Mouse (Mus musculus) hematopoietic stem cell, adult 5-6 weeks (primary cell): ENCODE results near the gene Sox1. TPM values are rescaled to one million over a fixed set of nuclear protein-coding genes. Genes with fewer than 3 reads are reported as not detected.
A peak's percentile ranks its signal among the peaks of the same experiment; 100 is the strongest.

Experiments used
- ATAC-seq, 2 experiments: fragments of 125-278 bp in 1 of 2; replicated peaks in 1 of 2; 2 replicates each; pipeline ENCODE4 v1.8.0; 2016 to 2017; ENCODE audit warnings: inconsistent platforms in 2 of 2, mild to moderate bottlenecking in 2 of 2, moderate number of reproducible peaks in 2 of 2, low read depth in 1 of 2, moderate TSS enrichment in 1 of 2; ENCODE audit not compliant: low FRiP score in 2 of 2, poor library complexity in 2 of 2, severe bottlenecking in 2 of 2, insufficient read depth in 1 of 2, low TSS enrichment in 1 of 2
- total RNA-seq: library from RNA; stranded (forward); fragments of 172-1452, 232-1000 nt; gene quantifications from 2 replicates; pipeline ENCODE4 v1.2.3, GENCODE M21; 2017

Gene Sox1
- not detected in 2 replicates for total RNA-seq

DNA sequence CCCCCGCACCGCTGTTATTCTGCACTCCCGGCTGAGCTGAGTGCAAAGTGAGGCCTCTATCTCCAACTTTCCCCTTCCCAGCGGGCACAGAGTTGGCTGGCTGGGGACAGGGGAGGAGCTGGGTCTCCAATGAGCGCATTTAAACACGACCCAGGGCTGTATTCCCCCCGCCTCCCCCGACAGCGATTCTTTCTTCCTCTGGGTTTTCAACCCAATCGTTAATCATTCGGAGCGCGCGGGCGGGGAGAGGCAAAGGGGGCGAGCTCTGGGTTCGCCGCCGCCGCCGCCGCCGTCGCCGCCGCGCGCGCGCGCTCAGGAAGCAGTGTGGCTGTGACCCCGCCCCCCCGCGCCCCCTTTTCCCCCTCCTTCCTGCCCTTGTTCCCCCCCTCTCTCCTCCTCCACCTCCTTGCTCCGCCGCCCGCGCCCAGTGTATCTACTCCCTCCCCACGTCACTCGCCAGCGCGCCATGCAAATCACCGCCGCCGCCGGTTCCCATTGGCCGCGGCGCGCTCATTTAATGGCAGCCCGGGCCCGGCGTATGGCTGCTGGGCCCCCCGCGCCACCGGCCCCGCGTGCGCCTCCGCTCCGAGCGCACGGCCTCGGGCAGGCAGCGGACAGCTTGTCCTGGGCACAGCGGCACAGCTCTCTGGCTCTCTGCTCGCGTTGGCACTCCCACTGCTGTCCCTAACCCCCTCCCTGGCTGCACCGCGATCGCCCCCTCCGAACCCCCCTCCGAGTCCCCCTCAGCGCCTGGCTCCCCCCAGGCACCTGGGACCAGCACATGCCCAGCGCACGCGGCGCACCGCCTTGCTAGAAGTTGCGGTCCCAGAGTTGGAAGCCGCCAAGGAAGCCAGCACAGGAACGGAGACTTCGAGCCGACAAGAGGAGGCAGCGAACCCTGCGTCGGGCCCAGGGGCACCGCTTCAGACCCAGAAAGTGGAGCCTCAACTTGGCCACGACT is at the start of gene Sox1:
Gene Sox1, plus strand, starts transcription at position 225 of the 961 bp plus-strand sequence.
- ATAC-seq: peak; percentile 29 to 35; a peak in 1 of 4 replicates

- no peak for ATAC-seq
Measured at GRCm38 (mm10) chr8:12345881-12346280, 49.2 kb upstream of the Sox1 start.

- ATAC-seq: no peak
Measured at GRCm38 (mm10) chr8:12346870-12347269, 48.2 kb upstream of the Sox1 start.

DNA sequence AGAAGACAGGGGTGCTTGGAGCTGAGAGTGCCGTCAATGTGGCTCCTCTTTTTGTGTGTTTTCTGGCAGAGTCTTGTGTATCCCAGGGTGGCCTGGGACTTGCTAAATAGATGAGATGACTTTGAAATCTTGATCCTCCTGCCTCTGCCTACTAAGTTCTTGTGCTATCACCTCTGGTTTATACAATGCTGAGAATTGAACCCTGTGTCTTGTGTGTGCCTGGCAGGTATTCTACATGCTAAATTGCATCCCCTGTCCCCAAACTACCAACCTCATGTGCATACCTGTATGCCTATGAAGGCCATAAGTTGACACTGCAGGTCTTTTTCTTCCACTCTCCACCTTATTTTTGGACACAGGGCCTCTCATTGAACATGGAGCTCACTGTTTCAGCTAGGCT is 46.8 kb upstream of the Sox1 start:
- ATAC-seq: no peak

GRCm38 (mm10) chr8:12349591-12349990 is 45.5 kb upstream of the Sox1 start:
- no peak for ATAC-seq

DNA sequence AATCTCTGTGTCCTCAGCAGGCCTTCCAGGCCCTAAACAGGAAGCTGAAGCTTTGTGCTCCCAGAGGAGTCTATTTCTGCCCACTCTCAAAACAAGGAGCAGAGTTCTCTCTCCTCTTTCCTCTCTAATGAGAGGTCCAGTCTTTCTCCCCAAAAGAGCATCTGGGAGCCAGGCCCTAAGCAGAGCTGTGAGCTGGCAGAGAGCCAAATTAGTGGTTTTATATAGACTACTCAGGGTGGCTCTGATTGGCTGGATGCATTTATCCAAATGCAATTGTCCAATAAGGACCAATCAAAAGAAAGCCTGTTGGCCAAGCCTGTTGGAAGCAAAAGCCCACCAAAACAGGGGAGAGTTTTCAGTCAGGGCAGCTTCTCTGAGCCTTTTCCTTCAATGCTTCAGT is 44.0 kb upstream of the Sox1 start:
- no peak for ATAC-seq

- ATAC-seq: no peak
Measured at GRCm38 (mm10) chr8:12354406-12355025, 40.6 kb upstream of the Sox1 start.

DNA sequence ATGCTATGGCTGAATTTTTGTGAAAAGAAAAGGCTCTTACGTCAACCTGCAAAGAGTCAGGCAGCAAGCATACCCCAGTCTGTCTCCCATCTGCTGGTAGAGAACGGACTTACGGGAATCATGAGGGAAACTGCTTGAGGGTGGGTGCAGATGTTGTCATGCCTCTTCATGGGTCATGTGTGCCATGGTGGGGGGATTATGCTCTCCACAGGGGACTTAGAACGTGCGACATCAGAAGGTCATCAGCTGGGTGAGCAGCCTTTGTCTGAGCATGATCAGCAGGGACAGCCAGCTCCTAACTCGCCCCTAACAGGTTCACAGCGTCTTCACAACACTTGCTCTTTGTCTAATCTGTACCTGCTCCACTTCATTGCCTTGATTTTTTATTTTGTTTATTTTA is 26.9 kb upstream of the Sox1 start:
- ATAC-seq: no peak

DNA sequence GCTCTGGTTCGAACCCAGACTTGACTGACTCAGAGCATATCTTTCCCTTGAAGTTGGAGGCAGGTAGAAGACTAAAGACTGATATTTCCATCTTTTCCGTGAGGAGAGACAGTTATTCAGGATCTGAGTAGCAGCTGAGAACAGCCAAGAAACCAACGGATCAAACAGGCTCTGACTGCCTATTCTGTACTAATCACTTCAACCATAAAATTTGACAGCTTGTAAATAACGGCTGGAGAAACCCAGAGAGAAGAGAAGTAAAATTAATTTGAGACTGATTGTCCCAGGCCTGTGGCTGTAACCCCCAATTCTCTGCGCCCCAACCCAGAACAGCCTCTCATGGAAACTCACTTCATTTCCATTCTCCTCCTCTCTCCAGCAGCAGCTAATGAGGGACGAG is 26.2 kb upstream of the Sox1 start:
- no peak for ATAC-seq

GRCm38 (mm10) chr8:12381111-12381510 is 14.0 kb upstream of the Sox1 start:
- no peak for ATAC-seq

- no peak for ATAC-seq
Measured at GRCm38 (mm10) chr8:12382707-12383561, 12.2 kb upstream of the Sox1 start.

- 0 out of 4 replicates have a peak, but pooled peaks of 1 of the 2 experiments have one; percentile 15 for ATAC-seq
Measured at GRCm38 (mm10) chr8:12383979-12384890, 10.9 kb upstream of the Sox1 start.

DNA sequence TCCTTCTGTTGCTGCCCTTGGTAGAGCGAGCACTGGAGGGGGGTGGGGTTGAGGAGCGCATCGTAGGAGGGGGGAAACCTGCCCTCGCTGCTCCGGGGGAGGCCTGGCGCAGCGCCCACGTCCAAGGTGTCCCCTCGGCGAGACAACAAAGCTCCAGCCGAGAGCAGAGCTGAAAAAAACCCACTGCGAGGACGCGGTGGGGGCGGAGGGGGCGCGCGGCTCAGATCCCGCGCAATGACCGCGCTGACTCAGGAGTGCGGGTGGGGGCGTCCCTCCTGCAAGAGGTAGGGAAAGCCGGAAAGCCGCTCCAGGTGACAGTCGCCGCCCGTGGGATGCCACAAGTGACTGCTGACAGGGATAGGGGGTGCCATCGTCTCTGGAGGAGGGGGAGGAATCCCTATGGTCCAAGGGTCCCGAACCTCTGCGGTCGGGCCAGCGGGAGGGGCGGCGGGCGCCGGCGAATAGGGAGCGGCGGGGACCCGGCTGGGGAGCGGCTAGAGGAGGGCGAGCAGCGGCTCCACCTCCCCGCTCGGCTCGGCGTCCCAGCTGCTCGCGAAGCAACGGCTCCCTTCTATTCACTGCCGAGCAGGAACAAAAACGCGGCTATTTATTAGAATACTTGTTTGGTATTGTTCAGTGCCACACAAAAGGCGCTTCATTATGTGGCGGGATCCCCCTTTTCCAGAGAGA is 10.0 kb upstream of the Sox1 start:
- no peak for ATAC-seq

GRCm38 (mm10) chr8:12385686-12386488 is 9.2 kb upstream of the Sox1 start:
- no peak for ATAC-seq

DNA sequence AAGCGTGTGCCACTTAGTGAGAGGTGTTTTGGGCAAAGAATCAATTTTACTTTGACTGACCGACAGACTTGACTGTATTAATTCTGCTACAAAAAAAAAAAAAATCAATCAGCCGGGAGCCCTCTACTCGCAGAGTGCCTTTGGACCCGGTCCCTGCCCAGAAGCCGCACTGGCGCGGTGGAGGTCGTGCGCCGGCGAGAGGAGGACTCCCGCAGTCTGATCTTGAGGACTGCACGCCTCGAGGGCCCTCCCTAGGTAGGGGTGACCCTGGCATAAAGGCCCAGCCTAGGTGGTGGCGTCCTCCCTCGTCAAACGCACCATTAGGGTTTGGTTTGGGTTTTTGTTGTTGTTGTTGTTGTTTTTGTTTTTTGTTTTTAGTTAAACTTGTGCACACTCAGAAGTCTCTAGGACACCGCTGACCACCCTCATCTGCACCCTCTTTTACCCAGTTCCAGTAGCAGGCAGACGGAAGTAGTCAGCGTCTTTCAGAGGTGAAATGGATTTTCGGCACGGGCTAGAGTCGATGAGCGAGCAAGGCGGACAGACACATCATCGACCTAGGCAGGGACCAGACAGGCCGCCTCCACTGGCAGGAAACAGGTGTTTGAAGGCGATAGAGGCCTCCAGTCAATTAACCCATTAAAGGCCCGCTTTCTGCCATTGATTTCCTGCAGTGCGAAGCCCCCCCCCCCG is 8.4 kb upstream of the Sox1 start:
- ATAC-seq: no peak
